Mouse (Mus musculus) limb, embryonic 11.5 days (tissue): ENCODE data around the gene Lhpp. TPM values are rescaled to one million over a fixed set of nuclear protein-coding genes. Genes with fewer than 3 reads are reported as not detected.

Source experiments
- ATAC-seq: fragments of 200-750 bp; cut with Nextera tagmentation; 2 replicates; pipeline ENCODE4 v1.8.0; 2017; ENCODE audit warnings: low read depth; ENCODE audit not compliant: insufficient number of reproducible peaks, low FRiP score, low TSS enrichment
- DNase-seq: peaks from one replicate; pipeline ENCODE4 v3.0.0-alpha.2; 2015; ENCODE audit warnings: low spot score
- H3K27ac ChIP-seq: fragments of 300-500 bp; sonication (generic); replicated peaks from 2 replicates; pipeline ENCODE4 v1.5.1; 2014; ENCODE audit warnings: low read depth, mild to moderate bottlenecking, low read length
- H3K27me3 ChIP-seq: fragments of 300-500 bp; sonication (generic); 2 replicates; pipeline ENCODE4 v1.6.1; 2014; ENCODE audit warnings: mild to moderate bottlenecking, low read length, mixed read lengths; ENCODE audit not compliant: control insufficient read depth, insufficient read depth
- H3K36me3 ChIP-seq: fragments of 300-500 bp; sonication (generic); 2 replicates; pipeline ENCODE4 v1.6.1; 2014; ENCODE audit warnings: mild to moderate bottlenecking, low read length, moderate library complexity, mixed read lengths; ENCODE audit not compliant: control insufficient read depth, insufficient read depth
- H3K4me1 ChIP-seq: fragments of 300-500 bp; sonication (generic); 2 replicates; pipeline ENCODE4 v1.6.1; 2014; ENCODE audit warnings: low read length, mixed read lengths; ENCODE audit not compliant: control insufficient read depth, insufficient read depth
- H3K4me2 ChIP-seq: fragments of 300-500 bp; sonication (generic); 2 replicates; pipeline ENCODE4 v1.6.1; 2014; ENCODE audit warnings: low read depth, mild to moderate bottlenecking, moderate library complexity; ENCODE audit not compliant: severe bottlenecking
- H3K4me3 ChIP-seq: fragments of 300-500 bp; sonication (generic); 2 replicates; pipeline ENCODE4 v1.5.1; 2014; ENCODE audit warnings: low read depth, low read length
- H3K9ac ChIP-seq: fragments of 300-500 bp; sonication (generic); 2 replicates; pipeline ENCODE4 v1.6.1; 2014; ENCODE audit warnings: mild to moderate bottlenecking, low read length
- H3K9me3 ChIP-seq: fragments of 300-500 bp; sonication (generic); 2 replicates; pipeline ENCODE4 v1.6.1; 2016; ENCODE audit warnings: low read length; ENCODE audit not compliant: control insufficient read depth
- WGBS: fragments of 180-500 bp; shearing (Covaris S2); extraction: QIAGEN DNeasy Blood & Tissue Kit; methylation state at CpG from one replicate; pipeline ENCODE4 v1.1.7; 2014; 5-methylcytosine and 5-hydroxymethylcytosine counted together
- polyA plus RNA-seq: library from polyadenylated mRNA; unstranded; fragments of >200 nt; fragmentation: Nextera tagmentation; extraction: Ambion mirVana; gene quantifications from 2 replicates; pipeline ENCODE4 v1.2.1, GENCODE M21; 2014

The Lhpp gene
- polyA plus RNA-seq, 1 experiment from 2014 or later = 20.6 TPM

DNA sequence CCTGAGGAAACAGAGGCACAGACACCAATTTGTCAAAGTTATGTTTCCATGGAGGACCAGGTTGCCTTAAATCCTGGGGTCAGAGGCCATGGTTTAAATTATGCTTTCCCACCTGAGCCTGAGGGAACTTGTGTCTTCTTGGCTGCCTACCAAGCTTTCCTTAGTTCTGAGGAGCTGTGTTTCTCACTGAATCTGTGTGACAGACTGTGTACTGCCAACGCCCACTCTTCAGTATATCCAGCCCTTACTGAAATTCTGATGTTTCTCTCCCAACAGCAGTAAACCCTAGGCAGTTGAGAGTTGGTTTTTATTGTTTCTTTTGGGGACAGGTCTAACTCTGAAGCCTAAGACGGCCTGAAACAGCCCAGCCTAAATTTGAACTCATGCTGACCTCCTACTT, 16.7 kb upstream of the Lhpp start:
- ATAC-seq (no peak), DNase-seq (no peak)
- H3K27ac ChIP-seq = no peak overlapping the region
- no peak overlapping the region for H3K4me3 ChIP-seq
- H3K36me3 ChIP-seq = no peaks in the 10 kb centered on the region
- H3K27me3 ChIP-seq = peaks cover 30% of the 10 kb centered on the region
- no peaks in the 10 kb centered on the region for H3K9me3 ChIP-seq
- WGBS = 62% methylated on average over 2 of the region's 2 CpGs
- no peak overlapping the region for H3K4me2 ChIP-seq
- H3K4me1 ChIP-seq = peaks cover 10% of the 10 kb centered on the region; the same call in 1 of the 2 replicates
- H3K9ac ChIP-seq = no peak overlapping the region

DNA sequence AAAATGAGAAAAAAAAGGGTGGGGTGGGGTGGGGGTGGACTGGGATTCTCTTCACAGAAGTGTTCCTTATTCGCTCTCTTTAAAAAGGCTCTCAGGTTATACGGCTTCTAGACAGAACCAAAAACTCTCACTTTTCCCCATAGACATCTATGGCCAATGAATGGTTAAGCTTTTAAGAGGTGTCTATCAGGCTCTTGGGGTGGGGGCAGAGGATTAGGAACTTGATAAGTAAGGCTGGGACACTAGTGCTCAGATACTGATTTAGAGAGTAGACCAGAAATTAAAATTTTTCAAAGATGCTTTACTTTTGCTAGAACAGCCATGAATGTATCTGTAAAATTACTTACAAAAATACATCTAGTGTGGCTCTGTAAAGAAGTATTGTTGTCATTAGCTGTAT, 16.1 kb upstream of the Lhpp start:
- H3K27ac ChIP-seq = no peak overlapping the region
- no peaks in the 10 kb centered on the region for H3K36me3 ChIP-seq
- WGBS = 84% methylated on average over 2 of the region's 2 CpGs
- DNase-seq = no peak
- no peak overlapping the region for H3K4me2 ChIP-seq
- H3K9ac ChIP-seq = no peak overlapping the region
- no peak for ATAC-seq
- H3K27me3 ChIP-seq = peaks cover 36% of the 10 kb centered on the region
- no peak overlapping the region for H3K4me3 ChIP-seq
- peaks cover 12% of the 10 kb centered on the region for H3K4me1 ChIP-seq
- no peaks in the 10 kb centered on the region for H3K9me3 ChIP-seq

DNA sequence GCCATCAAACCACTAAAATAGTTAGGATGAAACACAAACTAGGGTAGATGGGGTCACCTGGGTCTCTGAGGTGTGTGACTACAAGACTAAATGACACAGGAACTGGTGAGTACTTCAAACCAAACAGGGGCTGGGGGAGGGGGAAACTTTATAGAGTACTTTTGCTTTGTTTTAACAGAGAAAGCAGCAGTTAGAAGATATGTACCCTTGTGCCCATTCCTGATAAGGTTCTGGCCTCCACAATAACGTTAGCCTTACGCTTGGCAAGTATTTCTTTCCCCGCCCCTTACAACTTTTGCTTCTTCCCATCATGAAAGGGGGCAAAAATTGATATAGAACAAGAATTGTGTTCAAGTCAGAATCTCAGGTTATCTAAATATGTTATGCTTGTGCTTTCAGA, 14.7 kb upstream of the Lhpp start:
- ATAC-seq (no peak), DNase-seq (no peak)
- no peak overlapping the region for H3K4me2 ChIP-seq
- WGBS = 84% methylated on average over 3 of the region's 3 CpGs
- H3K4me1 ChIP-seq = peaks cover 17% of the 10 kb centered on the region
- H3K27me3 ChIP-seq = peaks cover 50% of the 10 kb centered on the region
- no peak overlapping the region for H3K27ac ChIP-seq
- H3K4me3 ChIP-seq = no peak overlapping the region
- H3K9me3 ChIP-seq = no peaks in the 10 kb centered on the region
- no peak overlapping the region for H3K9ac ChIP-seq
- H3K36me3 ChIP-seq = no peaks in the 10 kb centered on the region

DNA sequence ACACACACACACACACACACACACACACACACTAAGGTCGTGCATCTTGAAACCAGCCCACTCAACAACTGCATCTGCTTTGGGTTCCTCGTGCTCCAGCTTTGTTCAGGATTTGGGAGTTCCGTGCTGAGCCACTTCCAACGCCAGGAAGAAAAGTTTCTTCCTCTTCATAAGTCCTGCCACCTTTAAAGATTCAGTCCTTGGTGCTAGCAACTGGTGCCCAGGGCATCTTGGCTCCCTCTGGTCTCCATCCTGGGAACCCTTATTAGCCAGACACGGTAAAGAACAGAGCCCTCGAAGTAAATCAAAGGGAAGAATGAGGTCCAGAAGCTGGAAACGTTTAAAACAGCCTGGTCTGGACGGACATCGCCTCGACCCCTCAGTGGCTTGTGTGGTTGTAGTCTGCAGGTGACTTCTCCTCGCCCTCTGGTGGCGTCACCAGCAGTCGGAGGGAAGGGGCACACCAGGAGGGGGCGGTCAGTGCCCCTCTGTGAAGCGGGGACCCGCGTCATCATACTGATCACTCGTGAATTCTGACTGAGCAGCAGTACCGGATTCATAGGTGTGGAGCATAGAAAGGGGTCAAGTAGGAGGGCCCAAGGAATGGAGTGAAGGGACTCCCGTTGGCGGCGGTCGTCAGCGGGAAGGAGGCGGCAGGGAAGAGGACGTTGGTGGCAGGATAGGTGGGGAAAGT, 13.7 kb upstream of the Lhpp start:
- H3K4me3 ChIP-seq = peak overlapping the region; percentile 43
- no peaks in the 10 kb centered on the region for H3K36me3 ChIP-seq
- H3K4me2 ChIP-seq = peak overlapping the region; percentile 78
- H3K4me1 ChIP-seq = peaks cover 17% of the 10 kb centered on the region
- H3K9me3 ChIP-seq = no peaks in the 10 kb centered on the region
- no peak overlapping the region for H3K27ac ChIP-seq
- no peak for DNase-seq
- H3K27me3 ChIP-seq = peaks cover 58% of the 10 kb centered on the region
- no peak for ATAC-seq
- no peak overlapping the region for H3K9ac ChIP-seq
- 7% methylated on average over 26 of the region's 26 CpGs for WGBS

DNA sequence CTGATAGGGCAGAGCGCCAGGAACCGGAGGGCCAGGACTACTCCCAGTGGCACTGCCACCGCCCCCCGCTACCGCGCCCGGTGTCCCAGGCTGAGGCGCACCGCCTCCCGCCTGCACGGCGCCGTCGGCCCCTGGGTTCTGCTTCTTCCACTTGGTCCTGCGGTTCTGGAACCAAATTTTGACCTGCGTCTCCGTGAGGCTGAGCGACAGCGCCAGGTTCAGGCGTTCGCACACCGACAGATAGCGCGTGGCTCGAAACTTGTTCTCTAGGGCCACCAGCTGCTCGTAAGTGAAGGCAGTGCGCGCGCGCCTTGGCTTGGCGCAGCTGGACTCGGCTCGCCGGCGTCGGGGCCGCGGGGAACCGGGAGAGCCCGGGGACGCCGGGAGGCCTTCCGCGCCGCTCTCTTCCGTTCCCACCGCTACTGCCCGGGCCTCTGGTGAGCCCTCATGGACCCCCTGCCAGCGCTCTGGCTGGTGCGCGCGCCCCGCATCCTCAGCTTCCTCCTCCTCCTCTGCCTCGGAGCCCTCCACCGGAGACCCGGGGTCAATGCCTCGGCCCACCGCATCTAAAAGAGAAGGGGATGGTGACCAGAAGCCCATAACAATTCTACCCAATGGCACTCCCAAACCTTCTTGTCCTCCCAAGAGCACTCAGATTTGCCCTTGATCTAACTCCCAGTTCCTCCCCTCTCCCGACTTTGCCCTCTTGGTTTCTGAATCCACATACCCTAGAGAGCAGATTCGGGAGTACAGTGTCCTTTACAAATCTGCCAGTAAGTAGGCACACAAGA, 13.0 kb upstream of the Lhpp start:
- Histone ChIP-seq H3K9me3 (no peaks in the 10 kb centered on the region), H3K36me3 (no peaks in the 10 kb centered on the region), H3K4me2 (peak overlapping the region; percentile 78), H3K27me3 (peaks cover 65% of the 10 kb centered on the region), H3K4me1 (peaks cover 17% of the 10 kb centered on the region), H3K9ac (peak overlapping the region; percentile 23; the same call in 1 of the 2 replicates), H3K4me3 (peak overlapping the region; percentile 43), H3K27ac (no peak overlapping the region)
- DNase-seq = peak; percentile 66
- 0 out of 2 replicates have a peak, but pooled peaks have one; percentile 27 for ATAC-seq
- under 1% methylated on average over 60 of the region's 60 CpGs for WGBS

DNA sequence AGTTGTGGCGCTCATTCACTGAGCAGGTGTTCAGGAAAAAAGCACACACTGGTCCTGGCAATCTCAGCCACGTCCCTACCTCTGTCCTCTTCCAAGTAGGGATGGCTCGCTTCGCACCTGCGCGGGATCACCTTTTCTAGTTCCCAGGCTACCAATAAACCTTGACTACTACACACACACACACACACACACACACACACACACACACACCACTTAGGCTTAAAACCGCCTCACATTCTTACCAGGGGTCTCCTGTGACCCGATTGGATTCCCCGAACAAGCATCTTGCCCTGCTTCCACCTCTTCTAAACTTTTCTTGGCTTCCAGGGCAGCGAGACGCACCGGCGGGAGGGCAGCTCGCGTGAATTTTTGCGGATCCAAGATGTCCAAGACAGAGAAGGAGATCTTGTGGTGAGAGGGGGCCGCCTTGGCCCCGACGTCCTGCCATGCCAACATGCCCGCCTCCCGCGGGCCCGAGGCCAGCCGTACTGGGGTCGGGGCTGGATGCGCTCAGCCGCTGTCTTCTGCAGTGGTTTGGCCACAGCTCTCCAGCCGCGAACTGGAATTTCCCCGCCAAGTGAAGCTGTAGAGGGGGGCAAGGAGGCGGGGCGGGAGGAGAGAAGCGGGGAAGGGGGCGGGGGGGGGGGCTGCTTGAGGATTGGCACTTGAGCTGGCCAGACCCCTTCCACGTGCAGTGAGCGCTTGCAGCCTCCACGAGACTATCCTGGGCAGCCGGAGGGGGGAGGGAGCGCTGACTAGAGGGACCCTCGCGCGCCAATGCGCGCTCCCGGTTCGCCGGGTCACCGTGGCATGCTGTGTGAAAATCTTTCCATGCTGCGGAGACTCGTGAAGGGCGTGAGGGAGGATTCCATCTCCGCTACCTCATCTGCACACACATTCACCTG, 11.1 kb upstream of the Lhpp start, which contains the start of gene Nkx1-2:
Gene Nkx1-2 (minus strand): TSS at position 567 of the 905 bp plus-strand sequence.
- H3K4me2 ChIP-seq = peak within 1 kb of the TSS; percentile 72
- peaks cover 70% of the 10 kb centered on the region for H3K27me3 ChIP-seq
- DNase-seq = peak; percentile 60
- H3K4me1 ChIP-seq = peaks cover 17% of the 10 kb centered on the region
- no peaks in the 10 kb centered on the region for H3K36me3 ChIP-seq
- no peak within 1 kb of the TSS for H3K9ac ChIP-seq
- H3K4me3 ChIP-seq = peak within 1 kb of the TSS; percentile 31
- ATAC-seq = peak; percentile 32; the same call in 1 of the 2 replicates
- H3K9me3 ChIP-seq = no peaks in the 10 kb centered on the region
- no peak within 1 kb of the TSS for H3K27ac ChIP-seq
- WGBS = under 1% methylated on average over 50 of the region's 52 CpGs

DNA sequence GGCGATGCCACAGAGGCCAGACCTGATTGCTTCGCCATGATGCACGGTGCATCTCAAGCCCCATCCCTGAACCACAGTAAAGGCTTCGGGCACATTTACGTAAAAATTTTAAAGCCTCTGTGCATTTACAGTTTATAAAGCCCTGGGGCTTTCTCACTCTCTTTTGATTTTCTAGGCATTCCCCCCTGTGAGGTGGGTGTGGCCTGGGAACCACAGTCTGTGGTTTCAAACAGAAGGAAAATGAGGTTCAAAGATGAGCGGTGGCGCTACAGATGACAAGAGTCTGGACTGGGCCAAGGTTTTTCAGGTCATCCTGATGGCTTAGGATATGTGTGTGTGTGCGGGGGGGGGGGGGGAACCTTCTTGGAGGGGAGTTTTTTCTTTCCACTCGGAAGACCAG, 10.4 kb upstream of the Lhpp start:
- 1% methylated on average over 9 of the region's 9 CpGs for WGBS
- H3K4me1 ChIP-seq = peaks cover 17% of the 10 kb centered on the region
- peaks cover 70% of the 10 kb centered on the region for H3K27me3 ChIP-seq
- H3K9me3 ChIP-seq = no peaks in the 10 kb centered on the region
- H3K4me3 ChIP-seq = peak overlapping the region; percentile 31
- H3K4me2 ChIP-seq = peak overlapping the region; percentile 72
- no peaks in the 10 kb centered on the region for H3K36me3 ChIP-seq
- DNase-seq (no peak), ATAC-seq (no peak)
- H3K9ac ChIP-seq = no peak overlapping the region
- no peak overlapping the region for H3K27ac ChIP-seq

DNA sequence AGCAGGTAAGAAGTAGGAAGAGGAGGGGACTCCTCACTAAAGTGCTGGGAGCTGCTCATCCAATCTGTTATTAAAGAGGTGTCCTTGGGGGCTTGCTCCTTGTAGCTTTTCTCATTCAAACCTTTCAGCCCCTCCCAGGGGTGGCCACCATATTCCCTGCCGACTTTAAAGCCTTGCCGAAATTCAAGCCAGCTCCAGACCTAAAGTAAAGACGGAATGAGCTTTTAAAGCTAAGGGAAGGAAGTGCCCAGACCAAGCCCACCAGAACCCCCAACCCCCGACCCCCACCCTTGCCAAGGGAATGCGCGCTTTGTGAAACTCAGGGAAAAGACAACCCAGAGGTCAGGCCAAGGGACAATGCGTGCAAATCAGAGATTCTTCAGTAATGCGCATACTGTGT, 9.5 kb upstream of the Lhpp start:
- no peak overlapping the region for H3K27ac ChIP-seq
- peaks cover 17% of the 10 kb centered on the region for H3K4me1 ChIP-seq
- no peaks in the 10 kb centered on the region for H3K36me3 ChIP-seq
- ATAC-seq (no peak), DNase-seq (no peak)
- 13% methylated on average over 8 of the region's 8 CpGs for WGBS
- peaks cover 68% of the 10 kb centered on the region for H3K27me3 ChIP-seq
- no peak overlapping the region for H3K4me3 ChIP-seq
- no peaks in the 10 kb centered on the region for H3K9me3 ChIP-seq
- H3K9ac ChIP-seq = no peak overlapping the region
- H3K4me2 ChIP-seq = no peak overlapping the region
